Mouse (Mus musculus) thymus, adult 2 months (tissue): ENCODE measurements around the gene D130040H23Rik.

ENCODE experiments used
- CTCF ChIP-seq: fragments of 200-500 bp; IDR thresholded peaks from 2 replicates; pipeline ENCODE4 v1.5.1; 2012; ENCODE audit warnings: mild to moderate bottlenecking, control low read depth, low read length, moderate library complexity, borderline replicate concordance; ENCODE audit not compliant: control insufficient read depth, poor library complexity, insufficient read depth; ENCODE audit errors: extremely low read depth
- POLR2A ChIP-seq: fragments of 200-500 bp; IDR thresholded peaks from 2 replicates; pipeline ENCODE4 v1.6.1; 2012; ENCODE audit warnings: mild to moderate bottlenecking, low read length, control low read depth, moderate library complexity; ENCODE audit not compliant: control insufficient read depth, poor library complexity, insufficient read depth; ENCODE audit errors: extremely low read depth

DNA sequence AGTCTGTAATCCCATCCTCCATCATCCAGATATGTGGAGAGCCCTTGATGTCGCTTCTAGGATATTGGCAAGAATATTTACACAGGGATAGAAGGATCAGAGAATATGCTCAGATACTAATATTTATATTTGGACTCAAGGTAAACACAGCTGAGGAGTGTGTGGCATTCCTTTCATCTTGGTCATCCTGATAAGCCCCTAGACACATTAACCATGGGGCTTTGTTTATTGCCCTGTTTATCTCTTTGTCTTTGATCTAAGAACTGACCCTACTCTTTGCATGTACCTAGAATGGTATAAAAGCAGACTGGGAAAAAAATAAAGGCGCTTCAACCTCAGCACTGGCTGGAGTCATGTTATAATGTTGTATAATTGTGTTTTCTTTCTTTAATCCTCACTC lies 28.3 kb upstream of the D130040H23Rik start:
- TF ChIP-seq CTCF (no peak), POLR2A (no peak)
